Mouse (Mus musculus): ENCODE measurements around the gene Itpkb. TPM values are rescaled to one million over a fixed set of nuclear protein-coding genes. Genes with fewer than 3 reads are reported as not detected.
"Not testable (repeated sequence)": the region's sequence is repeated elsewhere in the genome, so short reads cannot be mapped to it uniquely, and the experiment has no call there.

The Itpkb gene
- polyA plus RNA-seq, 1 experiment from 2014 or later: 9.4 TPM

- peaks cover 31% of the 10 kb centered on the region for H3K4me1 ChIP-seq (replicated peaks; ENCODE audit: control insufficient read depth, insufficient read depth, low read length)
- WGBS: 53% methylated on average over 10 of the region's 10 CpGs
- no peaks in the 10 kb centered on the region for H3K36me3 ChIP-seq (ENCODE audit: control insufficient read depth, insufficient read depth, low read length)
- H3K27me3 ChIP-seq (ENCODE audit: control insufficient read depth, insufficient read depth, low read depth, low read length): no peaks in the 10 kb centered on the region
- H3K9ac ChIP-seq (ENCODE audit: low read length): no peak overlapping the region
- no peak overlapping the region for H3K4me3 ChIP-seq (ENCODE audit: low read length)
- no peak for ATAC-seq (ENCODE audit: low read depth)
- no peak overlapping the region for H3K4me2 ChIP-seq (ENCODE audit: low read depth, low read length)
- H3K27ac ChIP-seq (ENCODE audit: low read length): peak overlapping the region; percentile 21
- no peaks in the 10 kb centered on the region for H3K9me3 ChIP-seq (ENCODE audit: control insufficient read depth, low read length)
These were observed 54.2 kb downstream of the Itpkb start for GRCm38 (mm10) chr1:180384486-180384885.

GRCm38 (mm10) chr1:180385308-180385707 lies 55.0 kb downstream of the Itpkb start:
- Histone ChIP-seq H3K27ac (ENCODE audit: low read length) (peak overlapping the region; percentile 1), H3K9me3 (ENCODE audit: control insufficient read depth, low read length) (no peaks in the 10 kb centered on the region), H3K4me3 (ENCODE audit: low read length) (no peak overlapping the region), H3K9ac (ENCODE audit: low read length) (no peak overlapping the region), H3K36me3 (ENCODE audit: control insufficient read depth, insufficient read depth, low read length) (no peaks in the 10 kb centered on the region), H3K27me3 (ENCODE audit: control insufficient read depth, insufficient read depth, low read depth, low read length) (no peaks in the 10 kb centered on the region), H3K4me2 (ENCODE audit: low read depth, low read length) (no peak overlapping the region), H3K4me1 (replicated peaks; ENCODE audit: control insufficient read depth, insufficient read depth, low read length) (peaks cover 33% of the 10 kb centered on the region)
- WGBS: 66% methylated on average over 6 of the region's 6 CpGs
- no peak for ATAC-seq (ENCODE audit: low read depth)

- no peaks in the 10 kb centered on the region for H3K9me3 ChIP-seq (ENCODE audit: control insufficient read depth, low read length)
- peak overlapping the region; percentile 62 for H3K4me2 ChIP-seq (ENCODE audit: low read depth, low read length)
- ATAC-seq (ENCODE audit: low read depth): peak; percentile 98
- H3K4me1 ChIP-seq (replicated peaks; ENCODE audit: control insufficient read depth, insufficient read depth, low read length): peaks cover 38% of the 10 kb centered on the region
- H3K27ac ChIP-seq (ENCODE audit: low read length): peak overlapping the region; percentile 94
- H3K27me3 ChIP-seq (ENCODE audit: control insufficient read depth, insufficient read depth, low read depth, low read length): no peaks in the 10 kb centered on the region
- under 1% methylated on average over 27 of the region's 27 CpGs for WGBS
- H3K9ac ChIP-seq (ENCODE audit: low read length): peak overlapping the region; percentile 71
- no peaks in the 10 kb centered on the region for H3K36me3 ChIP-seq (ENCODE audit: control insufficient read depth, insufficient read depth, low read length)
- peak overlapping the region; percentile 50 for H3K4me3 ChIP-seq (ENCODE audit: low read length)
These were observed 56.9 kb downstream of the Itpkb start for GRCm38 (mm10) chr1:180386951-180387749.

- peak overlapping the region; percentile 33; the same call in 1 of the 2 replicates for H3K9ac ChIP-seq (ENCODE audit: low read length)
- H3K4me1 ChIP-seq (replicated peaks; ENCODE audit: control insufficient read depth, insufficient read depth, low read length): peaks cover 43% of the 10 kb centered on the region
- ATAC-seq (ENCODE audit: low read depth): no peak
These were observed 57.6 kb downstream of the Itpkb start for GRCm38 (mm10) chr1:180387750-180388480.

GRCm38 (mm10) chr1:180388481-180388880 lies 58.2 kb downstream of the Itpkb start:
- no peaks in the 10 kb centered on the region for H3K36me3 ChIP-seq (ENCODE audit: control insufficient read depth, insufficient read depth, low read length)
- H3K4me2 ChIP-seq (ENCODE audit: low read depth, low read length): no peak overlapping the region; the same call in 1 of the 2 replicates
- H3K9ac ChIP-seq (ENCODE audit: low read length): peak overlapping the region; percentile 21; the same call in 1 of the 2 replicates
- peaks cover 49% of the 10 kb centered on the region for H3K4me1 ChIP-seq (replicated peaks; ENCODE audit: control insufficient read depth, insufficient read depth, low read length)
- H3K4me3 ChIP-seq (ENCODE audit: low read length): no peak overlapping the region
- no peaks in the 10 kb centered on the region for H3K27me3 ChIP-seq (ENCODE audit: control insufficient read depth, insufficient read depth, low read depth, low read length)
- 21% methylated on average over 1 of the region's 1 CpGs for WGBS
- H3K27ac ChIP-seq (ENCODE audit: low read length): peak overlapping the region; percentile 89
- ATAC-seq (ENCODE audit: low read depth): no peak
- H3K9me3 ChIP-seq (ENCODE audit: control insufficient read depth, low read length): no peaks in the 10 kb centered on the region

More at GRCm38 (mm10) chr1:180387750-180388480, 57.6 kb downstream of the Itpkb start:
- Histone ChIP-seq H3K9me3 (ENCODE audit: control insufficient read depth, low read length) (no peaks in the 10 kb centered on the region), H3K4me2 (ENCODE audit: low read depth, low read length) (peak overlapping the region; percentile 50), H3K4me3 (ENCODE audit: low read length) (peak overlapping the region; percentile 31), H3K36me3 (ENCODE audit: control insufficient read depth, insufficient read depth, low read length) (no peaks in the 10 kb centered on the region), H3K27me3 (ENCODE audit: control insufficient read depth, insufficient read depth, low read depth, low read length) (no peaks in the 10 kb centered on the region), H3K27ac (ENCODE audit: low read length) (peak overlapping the region; percentile 89)
- WGBS: 8% methylated on average over 11 of the region's 11 CpGs

GRCm38 (mm10) chr1:180389213-180389760 lies 59.0 kb downstream of the Itpkb start:
- Histone ChIP-seq H3K9ac (ENCODE audit: low read length) (peak overlapping the region; percentile 21; the same call in 1 of the 2 replicates), H3K4me1 (replicated peaks; ENCODE audit: control insufficient read depth, insufficient read depth, low read length) (peaks cover 54% of the 10 kb centered on the region), H3K27ac (ENCODE audit: low read length) (peak overlapping the region; percentile 89)
- ATAC-seq (ENCODE audit: low read depth): peak; percentile 31
- WGBS: 60% methylated on average over 11 of the region's 11 CpGs
- H3K4me3 ChIP-seq (ENCODE audit: low read length); H3K27me3 ChIP-seq (ENCODE audit: control insufficient read depth, insufficient read depth, low read depth, low read length); H3K36me3 ChIP-seq (ENCODE audit: control insufficient read depth, insufficient read depth, low read length); H3K4me2 ChIP-seq (ENCODE audit: low read depth, low read length); H3K9me3 ChIP-seq (ENCODE audit: control insufficient read depth, low read length): not testable (repeated sequence)

- no peaks in the 10 kb centered on the region for H3K9me3 ChIP-seq (ENCODE audit: control insufficient read depth, low read length)
- no peaks in the 10 kb centered on the region for H3K36me3 ChIP-seq (ENCODE audit: control insufficient read depth, insufficient read depth, low read length)
- H3K4me2 ChIP-seq (ENCODE audit: low read depth, low read length): no peak overlapping the region
- peaks cover 48% of the 10 kb centered on the region for H3K4me1 ChIP-seq (replicated peaks; ENCODE audit: control insufficient read depth, insufficient read depth, low read length)
- no peaks in the 10 kb centered on the region for H3K27me3 ChIP-seq (ENCODE audit: control insufficient read depth, insufficient read depth, low read depth, low read length)
- WGBS: 43% methylated on average over 3 of the region's 3 CpGs
- H3K4me3 ChIP-seq (ENCODE audit: low read length): no peak overlapping the region
- ATAC-seq (ENCODE audit: low read depth): no peak
- peak overlapping the region; percentile 81 for H3K27ac ChIP-seq (ENCODE audit: low read length)
- no peak overlapping the region; the same call in 1 of the 2 replicates for H3K9ac ChIP-seq (ENCODE audit: low read length)
These were observed 60.0 kb downstream of the Itpkb start for GRCm38 (mm10) chr1:180390321-180390731.

GRCm38 (mm10) chr1:180390746-180391574 lies 60.7 kb downstream of the Itpkb start:
- no peaks in the 10 kb centered on the region for H3K27me3 ChIP-seq (ENCODE audit: control insufficient read depth, insufficient read depth, low read depth, low read length)
- no peak for ATAC-seq (ENCODE audit: low read depth)
- no peak overlapping the region for H3K4me3 ChIP-seq (ENCODE audit: low read length)
- H3K36me3 ChIP-seq (ENCODE audit: control insufficient read depth, insufficient read depth, low read length): no peaks in the 10 kb centered on the region
- WGBS: 66% methylated on average over 10 of the region's 10 CpGs
- peak overlapping the region; percentile 81 for H3K27ac ChIP-seq (ENCODE audit: low read length)
- no peak overlapping the region for H3K4me2 ChIP-seq (ENCODE audit: low read depth, low read length)
- H3K9ac ChIP-seq (ENCODE audit: low read length): no peak overlapping the region
- H3K4me1 ChIP-seq (replicated peaks; ENCODE audit: control insufficient read depth, insufficient read depth, low read length): peaks cover 46% of the 10 kb centered on the region
- no peaks in the 10 kb centered on the region for H3K9me3 ChIP-seq (ENCODE audit: control insufficient read depth, low read length)

All from lung, embryonic 16.5 days (tissue).